Mouse (Mus musculus): ENCODE measurements around the gene Itsn1. TPM values are rescaled to one million over a fixed set of nuclear protein-coding genes. Genes with fewer than 3 reads are reported as not detected.

Itsn1 gene
- total and polyA plus RNA-seq, 2 experiments from 2014 or later, result 33.6 to 69.5 TPM

- H3K4me3 ChIP-seq (ENCODE audit: low read length), result no peak overlapping the region
- DNase-seq (ENCODE audit: low spot score) (peak; percentile 35), ATAC-seq (0 out of 2 replicates have a peak, but pooled peaks have one; percentile 43)
- H3K27me3 ChIP-seq (ENCODE audit: insufficient read depth, low read length), result no peaks in the 10 kb centered on the region
- no peaks in the 10 kb centered on the region for H3K4me1 ChIP-seq (ENCODE audit: insufficient read depth, low read length)
- H3K27ac ChIP-seq, result no peak overlapping the region
- H3K4me2 ChIP-seq (ENCODE audit: low read depth, low read length), result no peak overlapping the region
- no peak overlapping the region for H3K9ac ChIP-seq (replicated peaks; ENCODE audit: low read length)
- 83% methylated on average over 14 of the region's 14 CpGs for WGBS
- no peaks in the 10 kb centered on the region for H3K9me3 ChIP-seq (ENCODE audit: low read length)
- peak; percentile 43; the same call in 1 of the 2 replicates for TF ChIP-seq CTCF (IDR thresholded peaks at IDR 0.05; ENCODE audit: low read depth)
- peaks cover 37% of the 10 kb centered on the region; the same call in 1 of the 2 replicates for H3K36me3 ChIP-seq (ENCODE audit: insufficient read depth, low read length)
These were observed 24.3 kb upstream of the Itsn1 start for GRCm38 (mm10) chr16:91704603-91705340.

- H3K36me3 ChIP-seq (ENCODE audit: insufficient read depth, low read length), result peaks cover 32% of the 10 kb centered on the region
- no peak for TF ChIP-seq CTCF (IDR thresholded peaks at IDR 0.05; ENCODE audit: low read depth)
- H3K9me3 ChIP-seq (ENCODE audit: low read length), result no peaks in the 10 kb centered on the region
- no peaks in the 10 kb centered on the region for H3K27me3 ChIP-seq (ENCODE audit: insufficient read depth, low read length)
- no peaks in the 10 kb centered on the region for H3K4me1 ChIP-seq (ENCODE audit: insufficient read depth, low read length)
- H3K9ac ChIP-seq (replicated peaks; ENCODE audit: low read length), result no peak overlapping the region
- H3K4me3 ChIP-seq (ENCODE audit: low read length), result no peak overlapping the region
- ATAC-seq (no peak), DNase-seq (ENCODE audit: low spot score) (no peak)
- H3K4me2 ChIP-seq (ENCODE audit: low read depth, low read length), result no peak overlapping the region
- H3K27ac ChIP-seq, result no peak overlapping the region
- 90% methylated on average over 7 of the region's 7 CpGs for WGBS
These were observed 18.8 kb upstream of the Itsn1 start for GRCm38 (mm10) chr16:91710241-91710640.

- Histone ChIP-seq H3K9ac (replicated peaks; ENCODE audit: low read length) (no peak overlapping the region), H3K4me3 (ENCODE audit: low read length) (no peak overlapping the region), H3K27ac (no peak overlapping the region), H3K9me3 (ENCODE audit: low read length) (no peaks in the 10 kb centered on the region), H3K4me1 (ENCODE audit: insufficient read depth, low read length) (no peaks in the 10 kb centered on the region), H3K36me3 (ENCODE audit: insufficient read depth, low read length) (peaks cover 16% of the 10 kb centered on the region; the same call in 1 of the 2 replicates), H3K27me3 (ENCODE audit: insufficient read depth, low read length) (no peaks in the 10 kb centered on the region), H3K4me2 (ENCODE audit: low read depth, low read length) (no peak overlapping the region)
- DNase-seq (ENCODE audit: low spot score) (no peak), ATAC-seq (no peak)
- TF ChIP-seq CTCF (IDR thresholded peaks at IDR 0.05; ENCODE audit: low read depth), result no peak
- 78% methylated on average over 11 of the region's 11 CpGs for WGBS
These were observed 12.1 kb upstream of the Itsn1 start for GRCm38 (mm10) chr16:91716927-91717349.

GRCm38 (mm10) chr16:91717399-91717798 is 11.7 kb upstream of the Itsn1 start:
- WGBS, result 90% methylated on average over 4 of the region's 4 CpGs
- TF ChIP-seq CTCF (IDR thresholded peaks at IDR 0.05; ENCODE audit: low read depth), result no peak
- ATAC-seq, result no peak
- Histone ChIP-seq H3K36me3 (ENCODE audit: insufficient read depth, low read length) (peaks cover 12% of the 10 kb centered on the region; the same call in 1 of the 2 replicates), H3K27ac (no peak overlapping the region), H3K4me2 (ENCODE audit: low read depth, low read length) (no peak overlapping the region), H3K27me3 (ENCODE audit: insufficient read depth, low read length) (no peaks in the 10 kb centered on the region), H3K4me1 (ENCODE audit: insufficient read depth, low read length) (no peaks in the 10 kb centered on the region), H3K4me3 (ENCODE audit: low read length) (no peak overlapping the region), H3K9me3 (ENCODE audit: low read length) (no peaks in the 10 kb centered on the region), H3K9ac (replicated peaks; ENCODE audit: low read length) (no peak overlapping the region)
- no peak for DNase-seq (ENCODE audit: low spot score)

GRCm38 (mm10) chr16:91724247-91724646 is 4.8 kb upstream of the Itsn1 start:
- Histone ChIP-seq H3K9ac (replicated peaks; ENCODE audit: low read length) (no peak overlapping the region), H3K36me3 (ENCODE audit: insufficient read depth, low read length) (peaks cover 9% of the 10 kb centered on the region; the same call in 1 of the 2 replicates), H3K27ac (no peak overlapping the region), H3K9me3 (ENCODE audit: low read length) (no peaks in the 10 kb centered on the region), H3K4me3 (ENCODE audit: low read length) (no peak overlapping the region), H3K4me1 (ENCODE audit: insufficient read depth, low read length) (0 out of 2 replicates have a peak, but pooled peaks cover 3% of the 10 kb centered on the region), H3K4me2 (ENCODE audit: low read depth, low read length) (no peak overlapping the region), H3K27me3 (ENCODE audit: insufficient read depth, low read length) (no peaks in the 10 kb centered on the region)
- DNase-seq (ENCODE audit: low spot score) (peak; percentile 55), ATAC-seq (no peak)
- WGBS, result 30% methylated on average over 3 of the region's 3 CpGs
- TF ChIP-seq CTCF (IDR thresholded peaks at IDR 0.05; ENCODE audit: low read depth), result peak; percentile 77

GRCm38 (mm10) chr16:91727433-91727832 is 1.6 kb upstream of the Itsn1 start:
- 83% methylated on average over 15 of the region's 15 CpGs for WGBS
- no peak for ATAC-seq

More at GRCm38 (mm10) chr16:91727433-91727832, 1.6 kb upstream of the Itsn1 start:
- DNase-seq (ENCODE audit: low spot score), result no peak
- TF ChIP-seq CTCF (IDR thresholded peaks at IDR 0.05; ENCODE audit: low read depth), result no peak
- no peaks in the 10 kb centered on the region for H3K27me3 ChIP-seq (ENCODE audit: insufficient read depth, low read length)
- peak overlapping the region; percentile 71 for H3K4me3 ChIP-seq (ENCODE audit: low read length)
- peaks cover 3% of the 10 kb centered on the region; the same call in 1 of the 2 replicates for H3K4me1 ChIP-seq (ENCODE audit: insufficient read depth, low read length)
- peak overlapping the region; percentile 67 for H3K9ac ChIP-seq (replicated peaks; ENCODE audit: low read length)
- peak overlapping the region; percentile 72 for H3K4me2 ChIP-seq (ENCODE audit: low read depth, low read length)
- peak overlapping the region; percentile 96 for H3K27ac ChIP-seq
- no peaks in the 10 kb centered on the region for H3K9me3 ChIP-seq (ENCODE audit: low read length)
- H3K36me3 ChIP-seq (ENCODE audit: insufficient read depth, low read length), result no peaks in the 10 kb centered on the region
